Mouse (Mus musculus): ENCODE measurements around the gene Podxl.

- TF ChIP-seq POLR2A (IDR thresholded peaks at IDR 0.05; ENCODE audit: low read depth, low read length) (no peak), CTCF (conservative IDR thresholded peaks at IDR 0.05; ENCODE audit: insufficient read depth, insufficient read length, low read depth, low read length) (no peak)
Measured at GRCm38 (mm10) chr6:31521491-31522355, 42.1 kb downstream of the Podxl start.

All from kidney, adult 2 months (tissue).